27 mouse cellular contexts compared by ENCODE assay signal in genomic region chr13:95426421-95426820, GRCm38 (mm10). TPM values are rescaled to one million over a fixed set of nuclear protein-coding genes. Genes with fewer than 3 reads are reported as not detected.
DNase-seq lines count a peak whose midpoint lies in the region; ATAC-seq and TF ChIP-seq lines count a peak whose summit lies in the region.
"Had no signal": no experiment of that assay in that cellular context is flagged by ENCODE, and none has a peak within 500 bp of the region (broad histone marks: within the 10 kb centered on the region; RNA-seq: fewer than 3 reads in every experiment).

No protein-coding gene starts in this region.

- no peaks in the 10 kb centered on the region for H3K27me3 ChIP-seq in lung, postnatal 0 days (replicated peaks; ENCODE audit: insufficient read depth, low read length)
- H3K27me3 ChIP-seq: embryonic facial prominence, embryonic 15.5 days; heart, embryonic 15.5 days; hindbrain, embryonic 12.5 days had no signal

- no peak for TF ChIP-seq EP300 in lung, postnatal 0 days (IDR thresholded peaks at IDR 0.05)

- intact Hi-C loops in gastrocnemius, postnatal 14 days (cut with DNase I; ENCODE audit: low total_unique reads) = no loop called here

- peak; percentile 8 for DNase-seq in adrenal gland, postnatal 14 days
- no peak for DNase-seq in adrenal gland, adult 18-20 months (ENCODE audit: low spot score in 2 of 2)
- DNase-seq in gastrocnemius, postnatal 14 days = peak; percentile 8
- DNase-seq in gastrocnemius, postnatal 4 days (ENCODE audit: low spot score in 2 of 2) = no peak
- DNase-seq in lung, postnatal 14 days = peak; percentile 5
- DNase-seq in lung, postnatal 0 days (ENCODE audit: low spot score) = no peak
- peak; percentile 23 for DNase-seq in urinary bladder, postnatal 14 days (ENCODE audit: low spot score)
- DNase-seq in urinary bladder, postnatal 25 days (ENCODE audit: low spot score) = no peak
- DNase-seq: cerebellum, adult 11 months; cerebellum, adult 9-10 months; gastrocnemius, adult 2 months had no signal

- no peak for ATAC-seq in lung, postnatal 0 days
- ATAC-seq: hindbrain, embryonic 16.5 days; inflammation-experienced regulatory T-cells, adult 6 months; intestine, postnatal 0 days had no signal

- no peaks in the 10 kb centered on the region for H3K4me1 ChIP-seq in lung, postnatal 0 days (ENCODE audit: insufficient read depth, low read depth, low read length)
- H3K4me1 ChIP-seq: embryonic facial prominence, embryonic 15.5 days; heart, embryonic 15.5 days; hindbrain, embryonic 12.5 days had no signal

- H3K9ac ChIP-seq in lung, postnatal 0 days (replicated peaks; ENCODE audit: low read depth) = no peak overlapping the region
- H3K9ac ChIP-seq: embryonic facial prominence, embryonic 15.5 days; hindbrain, embryonic 12.5 days had no signal

- 76% methylated on average over 6 of the region's 6 CpGs for WGBS in lung, postnatal 0 days

- no peak for TF ChIP-seq CTCF in lung, postnatal 0 days (IDR thresholded peaks at IDR 0.05)

- no peaks in the 10 kb centered on the region for H3K36me3 ChIP-seq in lung, postnatal 0 days (ENCODE audit: insufficient read depth, low read length)
- H3K36me3 ChIP-seq: embryonic facial prominence, embryonic 15.5 days; forebrain, embryonic 10.5 days; heart, embryonic 15.5 days; hindbrain, embryonic 12.5 days had no signal

- no peak overlapping the region for H3K4me3 ChIP-seq in lung, postnatal 0 days (ENCODE audit: low read depth, low read length)
- H3K4me3 ChIP-seq: embryonic facial prominence, embryonic 15.5 days; erythroblast, embryonic 14.5 days; forebrain, embryonic 10.5 days; gastrocnemius, adult 2 months; hindbrain, embryonic 12.5 days had no signal

- H3K27ac ChIP-seq in lung, postnatal 0 days (ENCODE audit: low read length) = no peak overlapping the region
- H3K27ac ChIP-seq: embryonic facial prominence, embryonic 15.5 days; forebrain, embryonic 10.5 days; gastrocnemius, adult 2 months; heart, embryonic 15.5 days; hindbrain, embryonic 12.5 days had no signal

- H3K4me2 ChIP-seq in lung, postnatal 0 days (replicated peaks; ENCODE audit: low read depth, low read length) = no peak overlapping the region
- H3K4me2 ChIP-seq: embryonic facial prominence, embryonic 15.5 days; hindbrain, embryonic 12.5 days had no signal

- no peaks in the 10 kb centered on the region for H3K9me3 ChIP-seq in lung, postnatal 0 days (ENCODE audit: low read length)
- H3K9me3 ChIP-seq: embryonic facial prominence, embryonic 15.5 days; forebrain, embryonic 10.5 days; heart, embryonic 15.5 days; hindbrain, embryonic 12.5 days had no signal

RNA-seq across cellular contexts. Expression of gene Crhbp, which starts 18.3 kb away (rescaled TPM):
- total RNA-seq in adrenal gland, postnatal 14 days (2021) = 0.23 TPM in 1 of 2 replicates, not detected in the other
- total RNA-seq in adrenal gland, adult 18-20 months (2021) = under 1 TPM in 1 of 2 experiments, not detected in 1; 0.29 TPM
- not detected for total RNA-seq in gastrocnemius, postnatal 14 days (2021)
- not detected for total RNA-seq in gastrocnemius, postnatal 4 days (2021)
- polyA plus RNA-seq in lung, postnatal 0 days (2015; fragmentation: Nextera tagmentation; extraction: Ambion mirVana) = not detected in 2 replicates
- total RNA-seq: adrenal gland, postnatal 4 days; gastrocnemius, adult 2 months; granulocyte monocyte progenitor cell, adult 5-6 weeks; heart, postnatal 36 days; MEL had no signal
- polyA plus RNA-seq: erythroblast, embryonic 14.5 days; heart, embryonic 11.5 days; inflammation-experienced regulatory T-cells, adult 6 months; intestine, postnatal 0 days had no signal

RNA-seq across cellular contexts. Expression of gene Aggf1, which starts 51.3 kb away (rescaled TPM):
- total RNA-seq in adrenal gland, postnatal 14 days (2021) = 33.8 and 34.1 TPM in 2 replicates
- total RNA-seq in adrenal gland, adult 18-20 months (2021) = 10 to 100 TPM; 33.3 to 40.1 TPM
- total RNA-seq in gastrocnemius, postnatal 14 days (2021) = 10 to 100 TPM; 15.6 TPM
- 10 to 100 TPM; 22.4 to 22.5 TPM for total RNA-seq in gastrocnemius, postnatal 4 days (2021)
- polyA plus RNA-seq in lung, postnatal 0 days (2015; fragmentation: Nextera tagmentation; extraction: Ambion mirVana) = 24.2 and 25.8 TPM in 2 replicates

RNA-seq across cellular contexts. Expression of gene S100z, which starts 52.1 kb away (rescaled TPM):
- total RNA-seq in adrenal gland, postnatal 14 days (2021) = not detected in 2 replicates
- total RNA-seq in adrenal gland, adult 18-20 months (2021) = not detected
- total RNA-seq in gastrocnemius, postnatal 14 days (2021) = 1 to 10 TPM in 1 of 2 experiments, not detected in 1; 1.5 TPM
- 1 to 10 TPM in 1 of 2 experiments, under 1 TPM in 1; 0.83 to 1.6 TPM for total RNA-seq in gastrocnemius, postnatal 4 days (2021)
- not detected in 2 replicates for polyA plus RNA-seq in lung, postnatal 0 days (2015; fragmentation: Nextera tagmentation; extraction: Ambion mirVana)
- total RNA-seq: adrenal gland, postnatal 4 days; gastrocnemius, adult 2 months; granulocyte monocyte progenitor cell, adult 5-6 weeks; heart, postnatal 36 days; MEL had no signal
- polyA plus RNA-seq: brain, embryonic 14.5 days; C2C12; erythroblast, embryonic 14.5 days; forebrain, embryonic 10.5 days; forebrain, embryonic 14.5 days; heart, embryonic 11.5 days; heart, embryonic 15.5 days; hindbrain, embryonic 12.5 days; hindbrain, embryonic 16.5 days; inflammation-experienced regulatory T-cells, adult 6 months had no signal

Comparison
In these comparisons a context has a peak if more than half of its experiments do, and no peak if none do; other contexts are left out.
1. DNase-seq: peak in adrenal gland, postnatal 14 days (single experiment), gastrocnemius, postnatal 14 days (single experiment), lung, postnatal 14 days (single experiment) and urinary bladder, postnatal 14 days (single experiment); none in adrenal gland, adult 18-20 months (0 of 2), gastrocnemius, postnatal 4 days (0 of 2), lung, postnatal 0 days (single experiment) and urinary bladder, postnatal 25 days (single experiment).